Mouse (Mus musculus): ENCODE measurements around the gene Sdhaf4.
A peak's percentile ranks its signal among the peaks of the same experiment; 100 is the strongest.

Gene Sdhaf4

GRCm38 (mm10) chr1:23953921-23954320 is 51.5 kb downstream of the Sdhaf4 start:
- DNase-seq = peak; percentile 56

GRCm38 (mm10) chr1:23948778-23949699 is 56.4 kb downstream of the Sdhaf4 start:
- no peak for DNase-seq

GRCm38 (mm10) chr1:23948290-23948689 is 57.2 kb downstream of the Sdhaf4 start:
- no peak for DNase-seq

Data from kidney, adult 11 months (tissue).